Mouse (Mus musculus) ES-E14 (cell line): ENCODE data around the gene Fry.

Experiments
- HCFC1 ChIP-seq: IDR thresholded peaks from 2 replicates; pipeline ENCODE4 v1.6.1; 2012; ENCODE audit warnings: low read length, inconsistent platforms, borderline replicate concordance; ENCODE audit not compliant: insufficient read depth
- MAFK ChIP-seq: IDR thresholded peaks from 2 replicates; pipeline ENCODE4 v1.6.1; 2014; ENCODE audit warnings: mild to moderate bottlenecking, low read depth, low read length, inconsistent platforms; ENCODE audit not compliant: insufficient read depth
- ZC3H11A ChIP-seq: IDR thresholded peaks from 2 replicates; pipeline ENCODE4 v1.6.1; 2012; ENCODE audit warnings: low read depth, mild to moderate bottlenecking, inconsistent platforms, low read length, borderline replicate concordance
- ZNF384 ChIP-seq: IDR thresholded peaks from 2 replicates; pipeline ENCODE4 v1.6.1; 2012; ENCODE audit warnings: low read depth, low read length, inconsistent platforms

GRCm38 (mm10) chr5:150378586-150378985 lies 260.1 kb downstream of the Fry start:
- no peak for TF ChIP-seq HCFC1
- no peak for TF ChIP-seq MAFK
- no peak for TF ChIP-seq ZNF384
- no peak for TF ChIP-seq ZC3H11A
